Mouse (Mus musculus) frontal cortex, postnatal 25 days (tissue): ENCODE data around the gene Thra.

Source experiments
- DNase-seq, 2 experiments: peaks; one replicate each; pipeline ENCODE4 v3.0.0; 2022; ENCODE audit warnings: low spot score in 2 of 2

Thra gene

DNA sequence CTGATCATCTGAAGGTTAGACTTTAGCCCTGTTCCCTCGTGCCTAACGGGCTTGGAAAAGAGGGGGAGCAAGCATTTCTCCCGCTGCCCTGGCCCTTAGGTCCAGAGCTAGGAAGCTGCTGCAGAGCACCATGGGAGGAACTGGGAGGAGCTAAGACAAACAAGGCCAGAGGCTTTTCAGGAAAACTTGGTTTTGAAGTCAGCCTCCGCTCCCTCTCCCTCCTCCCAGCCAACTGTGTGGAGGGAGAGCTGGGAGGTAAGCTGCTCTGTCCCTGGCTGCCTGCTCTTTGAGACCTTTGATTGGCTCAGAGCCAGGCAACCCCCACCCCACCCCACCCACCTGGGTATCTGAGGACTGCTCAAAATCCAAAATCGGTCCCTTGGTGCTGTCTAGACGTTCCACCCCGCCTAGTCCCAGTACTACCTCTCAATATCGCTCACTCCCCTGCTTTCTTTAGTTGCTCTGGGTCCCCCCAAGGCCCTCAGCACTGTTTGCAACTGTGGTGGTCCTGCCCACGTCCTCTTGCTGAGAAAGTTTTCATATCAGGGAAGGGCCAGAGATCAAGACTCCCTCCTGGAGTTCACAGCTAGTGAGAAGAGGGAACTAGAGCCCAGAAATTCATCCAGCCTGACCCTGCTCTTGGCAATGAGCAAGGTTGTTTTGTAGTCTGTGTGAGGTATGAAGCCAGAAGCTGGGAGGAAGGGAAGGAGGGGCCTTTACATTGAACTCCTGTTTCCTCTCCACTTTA is 36.6 kb downstream of the Thra start:
- DNase-seq: no peak

DNA sequence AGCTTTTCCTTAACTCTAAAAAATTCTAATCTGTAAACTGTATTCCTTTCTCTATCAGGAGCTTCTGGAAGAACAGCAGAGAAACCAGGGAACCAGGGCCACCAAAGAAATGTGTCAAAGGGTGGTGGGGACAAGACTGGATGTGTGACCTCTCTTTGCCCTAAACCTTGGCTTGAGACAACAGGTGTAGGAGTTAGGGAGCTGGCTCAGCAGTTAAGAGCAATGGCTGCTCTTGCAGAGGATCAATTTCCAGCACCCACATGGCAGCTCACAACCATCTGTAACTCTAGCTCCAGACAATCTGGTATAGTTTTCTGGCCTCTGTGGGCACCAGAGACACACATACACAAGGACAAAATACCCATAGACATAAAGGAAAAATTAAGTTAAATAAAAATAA is 37.5 kb downstream of the Thra start:
- no peak for DNase-seq

- peak in 1 of 2 experiments; percentile 62 for DNase-seq
Measured at GRCm38 (mm10) chr11:98781851-98782512, 41.5 kb downstream of the Thra start.

DNA sequence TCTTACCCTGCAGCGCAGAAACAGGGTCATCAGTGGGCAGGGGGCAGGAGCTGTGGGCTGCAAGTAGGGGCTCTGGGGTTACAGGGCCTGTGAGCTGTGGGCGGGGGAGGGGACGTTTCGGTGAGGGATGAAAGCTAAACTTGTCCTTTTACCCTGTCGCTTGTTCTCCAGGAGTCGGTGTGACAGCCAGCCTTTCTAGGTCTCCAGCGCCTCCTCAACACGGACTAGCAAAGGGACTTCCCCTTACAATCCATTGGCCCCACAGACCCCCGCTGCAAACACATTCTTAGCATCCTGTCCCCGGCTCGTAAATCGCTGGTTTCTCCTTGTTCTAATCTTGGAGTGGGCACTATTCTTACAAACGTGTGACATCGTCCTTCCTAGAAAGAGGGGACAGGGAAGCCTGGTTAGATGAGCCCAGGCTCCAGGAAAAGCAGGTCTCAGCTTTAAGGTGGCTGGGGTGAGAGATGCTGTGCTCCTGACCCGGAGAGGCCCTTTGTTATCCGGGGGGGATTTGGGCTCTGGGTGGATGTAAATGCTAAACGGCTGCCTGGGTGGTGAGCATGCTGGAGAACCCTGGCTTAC is 42.3 kb downstream of the Thra start:
- DNase-seq: no peak

DNA sequence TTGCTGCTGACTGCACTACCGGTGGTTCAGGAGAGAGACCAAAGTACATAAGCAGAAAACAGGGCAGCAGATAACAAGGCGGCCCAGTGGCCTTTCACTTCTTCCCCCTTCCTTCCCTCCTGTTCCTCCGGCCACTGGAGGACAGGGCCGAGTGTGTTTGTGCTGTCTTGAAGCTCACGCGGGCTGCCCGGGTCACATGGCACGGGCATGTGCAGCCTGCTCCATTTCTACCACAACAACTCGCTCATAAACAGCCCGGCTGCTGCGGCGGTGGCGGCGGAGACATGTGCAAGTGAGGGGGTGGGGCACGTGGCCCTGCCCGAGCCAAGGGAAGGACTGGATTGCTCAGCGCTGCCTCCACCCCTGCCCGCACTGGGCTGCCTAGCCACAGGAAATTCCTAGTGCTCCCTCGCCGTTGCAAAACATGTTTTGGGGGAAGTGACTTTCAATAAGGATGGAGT is 42.8 kb downstream of the Thra start:
- peak; percentile 94 to 97 for DNase-seq

DNA sequence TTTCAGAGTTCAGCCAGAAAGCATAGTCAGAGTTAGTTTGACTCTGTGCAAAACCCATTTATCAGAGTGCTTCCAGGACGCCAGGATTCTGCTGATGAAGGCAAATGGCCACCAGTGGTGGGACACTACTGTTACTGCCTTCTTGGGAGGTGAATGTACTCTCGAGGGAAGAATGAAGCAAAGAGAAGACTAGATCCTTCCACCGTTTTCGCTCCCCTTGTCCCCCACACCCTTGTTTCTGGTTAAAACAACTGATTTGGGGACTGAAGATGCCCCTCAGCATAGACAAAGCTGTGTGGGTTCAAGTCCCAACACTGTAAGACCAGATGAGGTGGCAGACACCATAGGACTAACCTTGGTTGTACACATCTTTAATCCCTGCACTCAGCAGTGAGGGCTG is 43.7 kb downstream of the Thra start:
- no peak for DNase-seq

- no peak for DNase-seq
Measured at GRCm38 (mm10) chr11:98785214-98785613, 44.8 kb downstream of the Thra start.

- DNase-seq: peak; percentile 77 to 80
Measured at GRCm38 (mm10) chr11:98785772-98786281, 45.4 kb downstream of the Thra start.

- DNase-seq: peak; percentile 97
Measured at GRCm38 (mm10) chr11:98786359-98787214, 46.1 kb downstream of the Thra start.

DNA sequence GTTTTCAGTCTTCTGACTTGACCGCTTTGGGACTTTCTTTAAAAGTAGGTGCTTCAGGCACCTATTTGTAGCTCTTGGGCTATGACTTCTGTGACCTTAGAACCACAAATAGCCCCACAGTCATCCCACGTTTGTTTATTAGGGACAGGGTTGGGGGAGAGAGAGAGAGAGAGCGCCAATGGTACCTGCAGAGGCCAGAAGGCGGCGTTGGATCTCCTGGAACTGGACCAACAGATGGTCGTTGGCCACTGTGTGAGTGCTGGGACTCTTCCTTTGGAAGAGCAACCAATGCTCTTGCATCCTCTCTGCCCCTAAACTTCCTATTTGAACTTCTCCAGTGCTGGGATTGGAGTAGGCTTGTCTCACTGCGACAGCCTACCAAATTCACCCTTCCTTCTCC is 46.8 kb downstream of the Thra start:
- DNase-seq: no peak

GRCm38 (mm10) chr11:98787691-98788090 is 47.3 kb downstream of the Thra start:
- DNase-seq: no peak

- no peak for DNase-seq
Measured at GRCm38 (mm10) chr11:98788139-98788538, 47.7 kb downstream of the Thra start.

DNA sequence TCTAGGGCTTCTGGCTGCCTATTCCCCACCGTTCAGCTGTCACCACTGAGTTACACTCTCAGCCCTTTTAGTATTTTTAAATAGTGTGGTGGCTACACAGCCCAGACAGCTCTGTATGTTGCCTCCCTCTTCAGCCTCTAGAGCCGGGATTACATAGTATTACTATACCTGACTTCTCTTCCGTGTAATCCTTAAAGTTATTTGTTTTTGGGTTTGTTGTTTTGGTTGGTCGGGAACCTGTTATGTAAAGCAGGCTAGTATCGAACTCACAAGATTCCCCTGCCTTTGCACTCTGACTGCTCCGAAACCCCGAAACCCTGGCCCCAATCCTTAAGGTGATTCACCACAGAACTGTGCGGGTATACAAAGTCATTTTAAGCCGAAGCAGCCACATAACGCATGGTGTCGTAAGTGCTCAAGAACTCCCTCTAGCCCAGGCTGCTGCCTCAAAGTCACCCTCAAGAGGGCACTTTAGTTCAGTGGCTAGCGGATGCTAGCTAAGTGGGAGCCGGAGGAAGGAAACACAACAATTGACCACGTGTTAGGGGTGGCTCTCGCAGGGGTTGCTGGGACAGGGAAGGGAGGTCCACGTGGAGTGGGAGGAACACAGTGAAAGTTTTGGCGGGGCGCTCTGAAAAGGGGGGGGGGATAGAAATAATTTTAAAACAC is 48.2 kb downstream of the Thra start:
- peak in 1 of 2 experiments; percentile 76 for DNase-seq

DNA sequence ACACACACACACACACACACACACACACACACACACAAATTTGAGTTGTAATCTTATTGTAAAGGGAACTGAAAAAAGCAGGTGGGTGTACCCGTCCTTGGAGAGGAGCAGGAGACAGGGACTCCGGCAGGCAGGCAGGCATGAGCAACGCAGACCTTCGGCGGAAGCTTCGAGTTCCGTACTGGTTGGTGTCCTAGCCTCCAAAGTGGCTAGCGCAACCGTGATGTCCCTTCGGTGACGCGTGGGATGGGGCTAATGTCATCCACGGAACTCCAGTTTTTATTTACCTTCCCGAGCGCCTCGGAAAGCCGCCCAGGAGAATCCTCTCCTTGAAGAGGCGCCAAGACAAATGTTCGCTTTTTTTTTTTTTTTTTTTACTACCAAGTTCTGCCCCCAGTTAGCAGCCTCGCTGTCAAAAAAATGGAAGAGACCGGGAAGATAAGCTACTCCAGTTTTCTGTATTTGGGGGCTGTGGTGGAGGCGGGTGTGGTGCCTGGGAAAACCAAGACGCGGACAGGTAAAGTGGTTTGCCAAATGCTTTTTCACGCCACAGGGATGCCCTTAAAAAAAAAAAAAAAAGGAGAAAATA is 48.9 kb downstream of the Thra start:
- DNase-seq: no peak

- DNase-seq: no peak
Measured at GRCm38 (mm10) chr11:98789824-98790223, 49.4 kb downstream of the Thra start.

DNA sequence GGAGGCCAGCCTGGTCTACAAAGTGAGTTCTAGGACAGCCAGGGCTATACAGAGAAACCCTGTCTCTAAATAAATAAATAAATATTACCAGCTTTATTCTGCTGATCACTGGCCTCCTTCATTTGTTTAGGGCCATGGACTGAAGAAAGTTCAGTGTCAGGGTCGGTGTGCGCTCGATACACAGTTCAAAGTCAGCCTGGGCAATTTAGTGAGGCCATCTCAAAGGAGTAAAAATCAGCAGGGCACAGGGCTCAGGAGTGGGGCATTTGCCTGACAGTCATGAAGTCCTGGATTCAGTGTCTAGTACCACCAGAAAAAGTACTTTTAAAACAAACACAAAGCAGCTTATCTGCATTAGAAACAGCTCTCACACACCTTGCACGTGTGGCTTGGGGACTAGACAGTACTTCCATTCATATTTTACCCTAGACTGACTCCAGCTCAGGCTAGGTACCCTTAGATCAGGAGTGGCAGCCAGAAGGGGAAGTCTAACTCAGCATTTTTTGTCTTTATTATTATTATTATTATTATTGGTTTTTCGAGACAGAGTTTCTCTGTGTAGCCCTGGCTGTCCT is 50.3 kb downstream of the Thra start:
- DNase-seq: no peak

DNA sequence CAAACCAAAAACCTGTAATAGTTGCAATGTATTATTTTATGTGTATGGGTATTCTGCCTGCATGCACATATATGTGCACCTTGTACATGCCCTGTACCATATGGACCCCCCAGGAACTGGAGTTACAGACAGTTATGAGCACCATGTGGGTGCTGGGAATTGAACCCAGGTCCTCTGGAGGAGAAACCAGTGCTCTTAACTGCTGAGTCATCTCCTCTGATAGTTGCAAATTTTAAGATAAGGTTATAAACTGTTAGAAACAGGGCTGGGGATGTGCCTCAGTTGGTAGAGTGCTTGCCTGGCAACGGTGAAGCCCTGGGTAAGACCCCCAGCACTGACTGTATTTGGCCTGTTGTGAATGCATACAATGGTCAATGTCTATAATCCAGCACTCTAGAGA is 51.0 kb downstream of the Thra start:
- DNase-seq: no peak

- no peak for DNase-seq
Measured at GRCm38 (mm10) chr11:98792081-98792480, 51.6 kb downstream of the Thra start.

DNA sequence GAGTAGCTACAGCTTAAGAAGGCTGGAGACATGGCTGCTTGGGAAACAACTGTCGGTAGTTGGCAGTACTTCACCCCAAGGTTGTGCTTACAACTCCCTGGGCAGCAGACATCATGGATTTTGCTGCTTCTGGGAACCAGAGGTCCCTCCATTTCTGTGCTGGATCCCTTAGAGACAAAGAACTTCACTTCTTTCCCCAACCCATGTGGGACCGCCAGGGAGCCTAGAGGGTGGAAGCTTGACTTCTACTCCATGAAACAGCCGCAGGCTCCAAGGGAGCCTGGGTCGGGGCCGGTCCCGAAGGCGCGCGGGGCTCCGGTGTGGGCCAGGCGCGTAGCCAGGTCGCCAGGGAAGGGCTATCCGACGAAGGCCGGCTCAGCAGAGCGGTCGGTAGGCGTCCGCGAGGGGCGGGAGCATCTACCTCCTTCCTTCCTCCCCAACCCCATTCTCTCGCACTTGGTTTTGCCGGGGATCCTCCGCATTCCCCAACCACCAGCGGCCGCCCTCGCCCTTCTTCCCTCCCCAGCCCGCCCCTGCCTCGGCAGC is 54.1 kb downstream of the Thra start:
- peak in 1 of 2 experiments; percentile 53 for DNase-seq
